Mouse (Mus musculus): Measurements from ENCODE around the gene Fgfr2. TPM values are rescaled to one million over a fixed set of nuclear protein-coding genes. Genes with fewer than 3 reads are reported as not detected.

Gene Fgfr2
- total RNA-seq, 2 experiments from 2014 or later = not detected

DNA sequence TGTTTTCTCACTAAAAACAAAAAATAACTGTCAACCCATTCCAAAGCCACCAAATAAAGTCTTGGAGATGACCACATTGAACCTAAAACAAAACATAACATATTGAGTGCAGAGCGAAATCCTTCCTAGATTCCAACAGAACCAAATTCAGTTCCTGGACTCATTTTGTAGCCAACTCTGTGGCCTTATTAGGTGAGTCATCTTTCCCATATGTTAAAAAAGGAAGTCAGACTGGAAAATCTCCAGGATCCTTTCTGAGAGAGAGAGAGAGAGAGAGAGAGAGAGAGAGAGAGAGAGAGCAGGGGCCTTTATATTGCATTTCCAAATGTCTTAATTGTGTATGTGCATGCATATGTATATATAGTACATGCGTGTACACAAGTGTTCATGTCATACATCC lies 678.9 kb downstream of the Fgfr2 start:
- no peak for ATAC-seq (replicated peaks; ENCODE audit: poor library complexity)

- no peak for ATAC-seq (replicated peaks; ENCODE audit: poor library complexity)
Observed at GRCm38 (mm10) chr7:132443769-132444168, 679.4 kb downstream of the Fgfr2 start.

- ATAC-seq (replicated peaks; ENCODE audit: poor library complexity) = no peak
Observed at GRCm38 (mm10) chr7:132443134-132443533, 680.0 kb downstream of the Fgfr2 start.

DNA sequence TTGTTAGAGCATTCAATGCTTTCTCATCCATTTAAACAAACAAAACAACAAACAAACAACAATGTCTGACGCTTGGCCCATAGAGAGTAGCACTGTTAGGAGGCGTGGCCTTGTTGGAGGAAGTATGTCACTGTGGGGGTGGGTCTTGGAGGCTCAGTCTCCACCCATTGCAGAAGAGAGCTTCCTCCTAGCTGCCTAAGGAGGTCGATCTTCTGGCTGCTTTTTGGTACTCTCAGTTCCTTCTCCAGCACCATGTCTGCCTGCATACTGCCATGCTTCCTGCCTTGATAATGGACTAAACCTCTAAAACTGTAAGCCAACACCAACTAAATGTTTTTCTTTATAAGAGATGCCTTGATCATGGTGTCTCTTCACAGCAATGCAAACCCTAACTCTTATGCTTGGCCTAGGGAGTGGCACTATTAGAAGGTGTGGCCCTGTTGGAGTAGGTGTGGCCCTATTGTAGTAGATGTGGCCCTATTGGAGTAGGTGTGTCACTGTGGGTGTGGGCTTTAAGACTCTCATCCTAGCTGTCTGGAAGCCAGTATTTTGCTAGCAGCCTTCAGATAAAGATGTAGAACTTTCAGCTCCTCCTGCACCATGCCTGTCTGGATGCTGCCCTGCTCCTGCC lies 680.9 kb downstream of the Fgfr2 start:
- ATAC-seq (replicated peaks; ENCODE audit: poor library complexity) = peak; percentile 62

DNA sequence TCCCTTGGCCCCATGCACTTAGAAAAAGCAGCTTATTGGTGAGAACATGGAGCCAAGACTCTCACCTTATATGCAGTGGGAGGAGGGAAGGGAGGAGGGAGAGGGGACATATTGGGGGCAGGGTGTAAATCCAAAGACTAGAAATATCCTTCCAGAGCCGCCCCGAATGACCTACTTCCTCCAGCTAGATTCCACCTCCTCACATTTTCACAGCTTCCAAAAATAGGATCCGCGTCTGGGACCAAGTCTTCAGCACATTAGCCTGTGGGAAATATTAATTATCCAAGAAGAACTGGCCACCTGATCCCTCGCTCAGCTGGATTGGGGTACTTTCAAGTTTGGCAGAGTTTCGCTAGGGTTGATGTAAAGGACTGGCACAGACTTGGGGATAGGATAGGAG lies 683.2 kb downstream of the Fgfr2 start:
- ATAC-seq (replicated peaks; ENCODE audit: poor library complexity) = no peak

GRCm38 (mm10) chr7:132438060-132438459 lies 685.1 kb downstream of the Fgfr2 start:
- no peak for ATAC-seq (replicated peaks; ENCODE audit: poor library complexity)

DNA sequence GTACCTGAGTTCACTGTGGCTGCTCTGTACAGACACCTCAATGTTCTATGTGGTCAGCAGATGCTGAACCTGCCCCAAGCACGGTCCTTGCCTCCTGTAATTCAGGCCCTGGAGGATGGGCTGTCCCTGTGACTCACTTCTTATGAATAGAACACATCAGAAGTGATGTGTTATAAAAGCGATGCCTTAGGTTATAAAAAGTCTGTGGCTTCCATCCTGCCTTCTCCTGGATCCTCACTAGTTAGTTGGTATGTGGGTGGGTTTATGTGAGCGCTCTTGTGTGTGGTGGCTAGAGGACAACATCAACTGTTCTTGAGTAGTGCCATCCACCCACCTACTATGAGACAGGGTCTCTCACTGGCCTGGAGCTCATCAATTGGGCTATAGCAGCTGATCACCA lies 685.7 kb downstream of the Fgfr2 start:
- ATAC-seq (replicated peaks; ENCODE audit: poor library complexity) = no peak

DNA sequence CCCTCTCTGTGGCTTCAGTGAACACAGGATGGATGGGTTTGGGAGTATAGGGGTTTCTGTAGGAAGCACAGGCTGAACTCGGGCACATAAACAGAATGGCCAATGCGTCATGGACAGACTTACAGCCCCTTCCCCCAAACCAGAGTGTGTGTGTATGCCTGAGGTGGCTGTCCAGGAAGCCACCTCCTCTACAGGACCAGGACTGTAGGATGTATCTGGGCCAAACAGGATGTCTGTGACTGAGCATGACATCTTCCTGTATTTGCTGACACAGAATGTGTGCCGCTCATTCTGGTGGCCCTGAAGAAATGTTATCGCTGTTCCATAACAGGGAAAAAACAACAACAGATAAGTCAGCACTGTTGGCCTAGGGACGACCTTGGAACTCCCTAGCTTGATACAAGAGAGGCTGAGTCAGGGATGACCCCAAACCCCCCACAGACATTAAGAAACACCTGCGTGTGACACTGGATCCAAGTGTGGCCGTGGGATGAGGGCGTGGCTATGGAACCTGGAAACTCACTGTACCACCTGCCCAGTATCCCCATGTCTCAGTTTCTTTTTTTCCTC lies 687.6 kb downstream of the Fgfr2 start:
- peak; percentile 41 for ATAC-seq (replicated peaks; ENCODE audit: poor library complexity)

- no peak for ATAC-seq (replicated peaks; ENCODE audit: poor library complexity)
Observed at GRCm38 (mm10) chr7:132429324-132429723, 693.8 kb downstream of the Fgfr2 start.

DNA sequence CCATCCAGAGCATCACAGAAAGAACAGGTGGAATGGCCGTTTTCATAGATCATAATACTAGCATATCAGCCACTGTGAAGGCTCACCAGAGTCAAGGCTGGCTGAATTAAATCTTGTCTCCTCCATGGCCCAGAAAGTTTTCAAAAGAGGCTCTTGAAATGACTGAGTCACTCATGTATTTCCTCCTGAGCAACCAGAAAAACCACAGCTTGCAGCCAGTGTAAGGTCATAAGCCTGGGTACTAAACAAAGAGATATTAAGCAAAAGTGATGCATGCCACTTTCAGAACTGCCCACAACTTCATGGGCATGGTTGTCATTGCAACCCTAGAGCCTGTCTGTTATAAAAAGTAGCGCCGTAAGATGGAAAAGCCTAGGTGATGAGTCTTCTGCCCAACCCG lies 694.8 kb downstream of the Fgfr2 start:
- peak; percentile 86 for ATAC-seq (replicated peaks; ENCODE audit: poor library complexity)

DNA sequence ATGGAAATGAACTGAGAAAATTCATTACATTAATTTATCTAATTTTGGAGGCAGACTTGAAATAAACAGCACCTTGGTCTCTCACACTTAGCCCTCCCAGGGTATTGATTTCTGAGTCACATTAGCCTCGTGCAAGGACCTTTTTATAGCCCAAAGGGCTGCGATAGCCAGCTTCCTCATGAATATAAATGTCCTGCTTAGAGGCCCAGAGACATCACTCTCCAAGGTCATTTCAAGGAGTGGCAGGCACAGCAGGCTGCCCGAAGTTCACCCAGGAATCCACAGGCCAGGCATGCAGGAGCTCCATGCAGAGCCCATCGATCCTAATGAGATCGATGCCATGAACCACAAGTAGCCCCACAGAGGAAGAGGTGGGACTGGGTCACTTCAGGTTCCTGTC lies 697.1 kb downstream of the Fgfr2 start:
- ATAC-seq (replicated peaks; ENCODE audit: poor library complexity) = no peak

DNA sequence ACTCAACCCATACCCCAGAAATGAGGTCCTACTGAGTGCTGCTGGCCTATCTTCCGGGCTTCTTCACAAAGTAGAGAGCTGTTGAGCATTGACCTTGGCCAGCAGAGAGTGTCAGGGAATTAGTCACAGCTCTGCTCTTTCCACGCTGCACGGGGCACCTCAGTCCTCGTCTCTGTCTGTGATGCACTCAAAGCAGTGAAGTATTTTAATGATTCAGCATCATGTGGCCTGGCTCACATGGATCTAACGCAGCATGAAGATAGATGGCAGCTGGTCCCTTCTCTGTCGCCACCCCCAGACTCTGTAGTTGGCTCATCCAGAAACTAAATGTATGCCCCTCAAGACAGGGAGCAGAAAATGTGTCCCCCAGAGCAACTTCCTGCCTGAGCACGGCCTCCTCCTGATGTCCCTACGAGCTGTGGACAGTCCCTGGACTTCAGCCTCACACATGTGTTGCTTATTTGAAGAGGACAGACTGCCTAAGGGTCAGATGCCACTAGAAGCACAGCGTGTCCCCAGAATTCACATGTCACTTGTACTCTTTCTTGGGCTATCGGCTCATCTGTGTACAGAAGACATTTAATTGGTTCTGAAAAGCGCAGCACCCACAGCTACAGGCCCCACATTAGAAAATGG lies 697.7 kb downstream of the Fgfr2 start:
- ATAC-seq (replicated peaks; ENCODE audit: poor library complexity) = no peak

- ATAC-seq (replicated peaks; ENCODE audit: poor library complexity) = peak; percentile 52
Observed at GRCm38 (mm10) chr7:132423570-132423969, 699.6 kb downstream of the Fgfr2 start.

DNA sequence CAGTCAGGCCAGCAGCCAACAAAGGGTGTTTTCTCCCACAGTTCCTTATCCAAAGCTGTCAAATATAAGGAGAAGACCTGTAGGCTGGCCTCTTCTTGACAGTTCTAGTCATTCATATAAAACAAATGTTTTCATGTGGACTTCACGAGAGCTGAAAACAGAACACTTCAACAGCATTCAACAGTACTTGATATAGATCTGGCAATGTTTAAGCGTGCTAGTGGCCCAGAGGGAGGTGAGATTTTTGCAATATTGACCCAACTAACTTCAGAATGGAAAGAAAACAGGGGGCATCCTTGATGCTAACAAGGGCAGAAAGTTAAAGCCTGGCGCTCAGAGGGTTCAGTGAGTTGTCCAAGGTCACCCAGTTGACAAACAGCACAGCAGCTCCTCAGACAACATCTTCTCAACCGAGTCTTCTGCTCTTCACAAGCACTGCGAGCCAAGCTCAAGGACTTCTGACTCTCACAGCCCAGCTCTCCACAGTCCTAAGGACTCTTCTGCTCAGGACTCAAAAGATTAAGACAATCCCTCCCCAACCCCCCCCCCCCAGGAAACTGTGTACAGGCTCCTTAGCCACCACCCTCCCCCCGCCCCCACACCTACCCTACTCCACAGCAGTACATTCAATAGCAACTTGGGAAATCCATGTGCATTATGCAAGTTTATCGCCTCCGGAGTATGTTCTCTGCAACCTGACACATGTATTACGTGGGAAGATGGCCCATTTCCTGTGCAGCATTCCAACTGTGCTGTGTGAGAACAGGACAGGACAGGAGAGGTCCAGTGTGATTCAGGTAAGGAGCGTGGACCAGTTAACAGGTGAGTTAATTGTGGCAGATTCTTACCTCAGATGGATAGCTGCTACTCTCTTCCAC lies 703.5 kb downstream of the Fgfr2 start:
- no peak for ATAC-seq (replicated peaks; ENCODE audit: poor library complexity)

- ATAC-seq (replicated peaks; ENCODE audit: poor library complexity) = no peak
Observed at GRCm38 (mm10) chr7:132416866-132417265, 706.3 kb downstream of the Fgfr2 start.

GRCm38 (mm10) chr7:132415866-132416265 lies 707.3 kb downstream of the Fgfr2 start:
- ATAC-seq (replicated peaks; ENCODE audit: poor library complexity) = peak; percentile 75

DNA sequence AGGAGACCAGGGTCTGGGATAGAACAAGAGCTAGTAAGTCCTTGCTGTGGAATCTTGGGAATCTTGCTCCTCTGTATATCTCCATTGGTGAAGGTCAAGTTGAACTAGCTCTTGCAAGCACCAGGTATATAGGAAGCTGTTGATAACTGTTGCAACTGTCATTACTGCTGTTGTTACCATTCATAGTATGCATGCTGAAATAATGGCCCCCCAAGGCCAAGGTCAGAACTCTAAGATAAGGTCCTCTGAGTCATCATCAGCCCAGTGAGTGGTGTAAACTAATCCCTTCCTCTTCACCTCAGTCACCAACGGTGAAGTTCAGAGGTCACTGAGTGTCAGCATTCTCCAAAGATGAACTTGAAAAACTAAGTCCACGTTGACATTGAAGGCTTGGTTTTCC lies 710.6 kb downstream of the Fgfr2 start:
- no peak for ATAC-seq (replicated peaks; ENCODE audit: poor library complexity)

DNA sequence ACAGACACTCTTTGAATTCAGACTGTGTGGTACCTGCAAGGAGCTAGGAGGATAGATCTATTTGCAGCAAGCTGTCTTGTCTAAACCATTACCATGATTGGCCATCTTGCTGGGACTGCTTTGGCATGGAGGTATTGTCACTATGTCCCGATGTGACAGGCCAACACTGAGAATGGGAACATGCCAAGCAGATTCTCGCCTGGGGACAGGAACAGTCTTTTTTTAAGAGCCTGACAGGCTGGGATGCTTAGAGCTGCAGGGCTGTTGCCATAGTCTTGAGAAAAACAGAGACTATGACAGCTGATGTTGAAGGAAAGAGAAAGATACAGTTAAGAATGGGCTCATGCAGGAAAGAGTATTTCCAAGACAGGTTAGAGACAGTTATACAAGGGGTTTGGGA lies 711.4 kb downstream of the Fgfr2 start:
- no peak for ATAC-seq (replicated peaks; ENCODE audit: poor library complexity)

GRCm38 (mm10) chr7:132410958-132411357 lies 712.2 kb downstream of the Fgfr2 start:
- no peak for ATAC-seq (replicated peaks; ENCODE audit: poor library complexity)

- no peak for ATAC-seq (replicated peaks; ENCODE audit: poor library complexity)
Observed at GRCm38 (mm10) chr7:132409890-132410289, 713.3 kb downstream of the Fgfr2 start.

DNA sequence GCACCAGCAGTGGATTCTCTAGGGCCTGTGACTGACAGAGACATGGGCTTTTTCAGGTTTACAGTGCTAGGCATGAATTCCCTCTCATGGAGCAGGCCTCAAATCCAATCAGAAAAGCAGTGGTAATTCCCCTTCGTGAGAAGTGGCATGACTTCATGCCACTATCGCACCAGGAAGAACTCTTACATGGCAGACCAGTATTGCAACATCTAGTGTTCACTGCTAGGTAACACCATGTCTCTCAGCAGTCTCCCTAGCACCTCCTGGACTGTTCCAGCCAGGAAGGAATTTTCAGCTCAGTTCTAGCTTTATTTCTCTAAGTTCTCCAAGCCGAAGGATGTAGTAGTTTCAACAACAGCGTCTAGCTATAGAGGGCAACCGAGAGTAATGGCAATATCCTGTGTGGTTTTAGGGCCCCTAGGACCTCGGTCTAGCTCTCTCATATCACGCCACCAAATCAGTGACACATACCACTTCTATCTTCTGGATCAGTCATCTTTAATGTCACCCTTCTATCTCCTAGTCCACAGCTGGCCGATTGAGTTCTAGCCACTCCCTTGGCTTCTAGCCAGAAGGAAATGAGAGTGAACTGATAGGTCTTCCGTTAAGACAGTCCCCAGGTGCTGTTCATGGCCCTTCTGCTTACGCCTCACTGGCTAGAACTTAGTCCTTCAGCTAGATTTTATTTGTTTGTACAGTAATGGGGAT lies 720.6 kb downstream of the Fgfr2 start:
- peak; percentile 85 for ATAC-seq (replicated peaks; ENCODE audit: poor library complexity)
